In genomic region chr9:58111431-58111830, GRCm38 (mm10) we compare ENCODE assay signal across 9 mouse cellular contexts. TPM values are rescaled to one million over a fixed set of nuclear protein-coding genes. Genes with fewer than 3 reads are reported as not detected.
A peak's percentile ranks its signal among the peaks of the same experiment; 100 is the strongest.
DNase-seq lines count a peak whose midpoint lies in the region; ATAC-seq lines count a peak whose summit lies in the region.
"Had no signal": no experiment of that assay in that cellular context is flagged by ENCODE, and none has a peak within 500 bp of the region (broad histone marks: within the 10 kb centered on the region; RNA-seq: fewer than 3 reads in every experiment).

No protein-coding gene starts in this region.

- H3K9me3 ChIP-seq in neural tube, embryonic 11.5 days (ENCODE audit: control insufficient read depth, low read length): no peaks in the 10 kb centered on the region
- H3K9me3 ChIP-seq in forebrain, embryonic 12.5 days: no peaks in the 10 kb centered on the region
- H3K9me3 ChIP-seq in neural tube, embryonic 14.5 days (ENCODE audit: control insufficient read depth, low read length): no peaks in the 10 kb centered on the region
- H3K9me3 ChIP-seq in liver, embryonic 11.5 days (ENCODE audit: control insufficient read depth, low read length): no peaks in the 10 kb centered on the region

- peaks cover 13% of the 10 kb centered on the region; the same call in 1 of the 2 replicates for H3K27me3 ChIP-seq in neural tube, embryonic 11.5 days (ENCODE audit: control insufficient read depth, insufficient read depth, low read length)
- H3K27me3 ChIP-seq in forebrain, embryonic 12.5 days: peaks cover 30% of the 10 kb centered on the region; the same call in 1 of the 2 replicates
- H3K27me3 ChIP-seq in neural tube, embryonic 14.5 days (ENCODE audit: control insufficient read depth, insufficient read depth, low read length): no peaks in the 10 kb centered on the region
- H3K27me3 ChIP-seq in liver, embryonic 11.5 days (replicated peaks; ENCODE audit: control insufficient read depth, insufficient read depth, low read length): peaks cover 41% of the 10 kb centered on the region

- WGBS in neural tube, embryonic 11.5 days: 46% methylated on average over 6 of the region's 6 CpGs
- WGBS in forebrain, embryonic 12.5 days: 42% methylated on average over 6 of the region's 6 CpGs
- WGBS in neural tube, embryonic 14.5 days: 25% methylated on average over 6 of the region's 6 CpGs
- 50% methylated on average over 6 of the region's 6 CpGs for WGBS in liver, embryonic 11.5 days

- no peaks in the 10 kb centered on the region for H3K36me3 ChIP-seq in neural tube, embryonic 11.5 days (ENCODE audit: control insufficient read depth, insufficient read depth, low read length)
- no peaks in the 10 kb centered on the region for H3K36me3 ChIP-seq in forebrain, embryonic 12.5 days (replicated peaks)
- no peaks in the 10 kb centered on the region for H3K36me3 ChIP-seq in neural tube, embryonic 14.5 days (ENCODE audit: control insufficient read depth, insufficient read depth, low read length)
- no peaks in the 10 kb centered on the region for H3K36me3 ChIP-seq in liver, embryonic 11.5 days (ENCODE audit: control insufficient read depth, insufficient read depth, low read length)

- H3K4me3 ChIP-seq in neural tube, embryonic 11.5 days (ENCODE audit: low read depth, low read length): no peak overlapping the region
- no peak overlapping the region for H3K4me3 ChIP-seq in forebrain, embryonic 12.5 days (replicated peaks)
- no peak overlapping the region for H3K4me3 ChIP-seq in neural tube, embryonic 14.5 days (ENCODE audit: low read depth, low read length)
- H3K4me3 ChIP-seq in liver, embryonic 11.5 days (ENCODE audit: low read depth, low read length): no peak overlapping the region

- H3K27ac ChIP-seq in neural tube, embryonic 11.5 days (ENCODE audit: low read depth, low read length): peak overlapping the region; percentile 72
- H3K27ac ChIP-seq in forebrain, embryonic 12.5 days: peak overlapping the region; percentile 99
- peak overlapping the region; percentile 90; the same call in 1 of the 2 replicates for H3K27ac ChIP-seq in neural tube, embryonic 14.5 days (ENCODE audit: low read depth, low read length)
- no peak overlapping the region for H3K27ac ChIP-seq in liver, embryonic 11.5 days (ENCODE audit: low read depth, low read length)

- no peak overlapping the region for H3K9ac ChIP-seq in neural tube, embryonic 11.5 days (ENCODE audit: low read length)
- 0 out of 2 replicates have a peak overlapping the region, but pooled peaks have one; percentile 21 for H3K9ac ChIP-seq in forebrain, embryonic 12.5 days
- no peak overlapping the region for H3K9ac ChIP-seq in neural tube, embryonic 14.5 days (replicated peaks; ENCODE audit: low read depth, low read length)
- H3K9ac ChIP-seq in liver, embryonic 11.5 days (ENCODE audit: low read depth, low read length): no peak overlapping the region

- H3K4me1 ChIP-seq in neural tube, embryonic 11.5 days (ENCODE audit: control insufficient read depth, insufficient read depth, low read length): peaks cover 39% of the 10 kb centered on the region
- peaks cover 79% of the 10 kb centered on the region for H3K4me1 ChIP-seq in forebrain, embryonic 12.5 days
- H3K4me1 ChIP-seq in neural tube, embryonic 14.5 days (ENCODE audit: control insufficient read depth, insufficient read depth, low read length): peaks cover 40% of the 10 kb centered on the region
- peaks cover 16% of the 10 kb centered on the region for H3K4me1 ChIP-seq in liver, embryonic 11.5 days (replicated peaks; ENCODE audit: control insufficient read depth, insufficient read depth, low read length)

- ATAC-seq in neural tube, embryonic 11.5 days (ENCODE audit: insufficient read depth, low FRiP score, low TSS enrichment): no peak
- peak; percentile 15; the same call in 1 of the 2 replicates for ATAC-seq in forebrain, embryonic 12.5 days (ENCODE audit: low FRiP score)
- ATAC-seq in neural tube, embryonic 14.5 days (ENCODE audit: low read depth): no peak
- ATAC-seq in monocyte, adult 5-6 weeks (replicated peaks; ENCODE audit: insufficient number of reproducible peaks, low FRiP score, low TSS enrichment, poor library complexity, severe bottlenecking): no peak
- ATAC-seq in liver, embryonic 11.5 days (replicated peaks; ENCODE audit: low FRiP score): no peak

- H3K4me2 ChIP-seq in neural tube, embryonic 11.5 days (ENCODE audit: low read depth): no peak overlapping the region
- peak overlapping the region; percentile 53; the same call in 1 of the 2 replicates for H3K4me2 ChIP-seq in forebrain, embryonic 12.5 days
- no peak overlapping the region for H3K4me2 ChIP-seq in neural tube, embryonic 14.5 days (ENCODE audit: low read depth, low read length)
- no peak overlapping the region for H3K4me2 ChIP-seq in liver, embryonic 11.5 days

- no peak for DNase-seq in neural tube, embryonic 11.5 days (ENCODE audit: low spot score)
- no peak for DNase-seq in neural tube, embryonic 10.5 days (ENCODE audit: extremely low spot score, low spot score)
- peak; percentile 85 to 86 for DNase-seq in layer of hippocampus, postnatal 36 days
- no peak for DNase-seq in embryo, embryonic 10 days (ENCODE audit: low spot score)
- no peak for DNase-seq in liver, embryonic 11.5 days (ENCODE audit: low spot score)

RNA-seq across cellular contexts. Expression of gene Ccdc33, which starts 7.2 kb away (rescaled TPM):
- polyA plus RNA-seq in neural tube, embryonic 11.5 days (2014; fragmentation: Nextera tagmentation; extraction: Ambion mirVana): 0.08 and 0.22 TPM in 2 replicates
- 1.5 and 2.4 TPM in 2 replicates for polyA plus RNA-seq in forebrain, embryonic 12.5 days (2016; fragmentation: Nextera tagmentation; extraction: Ambion mirVana)
- under 1 TPM; 0.30 to 0.73 TPM for total RNA-seq in layer of hippocampus, postnatal 36 days (2021)
- 0.13 TPM in 1 of 2 replicates, not detected in the other for polyA plus RNA-seq in neural tube, embryonic 14.5 days (2014; fragmentation: Nextera tagmentation; extraction: Ambion mirVana)
- not detected in 3 replicates for total RNA-seq in monocyte, adult 5-6 weeks (2017)
- not detected in 2 replicates for polyA plus RNA-seq in liver, embryonic 11.5 days (2014; fragmentation: Nextera tagmentation; extraction: Ambion mirVana)
- total RNA-seq: liver, adult 2 months had no signal
- polyA plus RNA-seq: liver, adult 2 months had no signal

RNA-seq across cellular contexts. Expression of gene Stra6, which starts 47.8 kb away (rescaled TPM):
- 53.7 and 55.2 TPM in 2 replicates for polyA plus RNA-seq in neural tube, embryonic 11.5 days (2014; fragmentation: Nextera tagmentation; extraction: Ambion mirVana)
- polyA plus RNA-seq in forebrain, embryonic 12.5 days (2016; fragmentation: Nextera tagmentation; extraction: Ambion mirVana): 10.7 and 11.6 TPM in 2 replicates
- 10 to 100 TPM; 11.4 to 13.3 TPM for total RNA-seq in layer of hippocampus, postnatal 36 days (2021)
- polyA plus RNA-seq in neural tube, embryonic 14.5 days (2014; fragmentation: Nextera tagmentation; extraction: Ambion mirVana): 6.0 and 28.4 TPM in 2 replicates
- not detected in 3 replicates for total RNA-seq in monocyte, adult 5-6 weeks (2017)
- 5.9 and 7.2 TPM in 2 replicates for polyA plus RNA-seq in liver, embryonic 11.5 days (2014; fragmentation: Nextera tagmentation; extraction: Ambion mirVana)
- total RNA-seq: liver, adult 2 months had no signal
- polyA plus RNA-seq: liver, adult 2 months had no signal

Comparison
In these comparisons a context has a peak if more than half of its experiments do, and no peak if none do; other contexts are left out.
1. DNase-seq: peak in layer of hippocampus, postnatal 36 days (2 of 2); none in neural tube, embryonic 11.5 days (single experiment), neural tube, embryonic 10.5 days (single experiment), embryo, embryonic 10 days (single experiment) and liver, embryonic 11.5 days (single experiment).